Mouse (Mus musculus) testis, adult 2 months (tissue): ENCODE measurements around the gene Dpf1.
A peak's percentile ranks its signal among the peaks of the same experiment; 100 is the strongest.

Experiments used
- CTCF ChIP-seq: fragments of 200-500 bp; IDR thresholded peaks from 2 replicates; pipeline ENCODE4 v1.5.1; 2012; ENCODE audit warnings: low read depth, mild to moderate bottlenecking, inconsistent platforms, low read length, moderate library complexity; ENCODE audit not compliant: control insufficient read depth, insufficient read depth, insufficient replicate concordance
- POLR2A ChIP-seq: fragments of 200-500 bp; IDR thresholded peaks from 2 replicates; pipeline ENCODE4 v1.6.1; 2012; ENCODE audit warnings: low read depth, mild to moderate bottlenecking, inconsistent platforms, low read length, moderate library complexity; ENCODE audit not compliant: control insufficient read depth

DNA sequence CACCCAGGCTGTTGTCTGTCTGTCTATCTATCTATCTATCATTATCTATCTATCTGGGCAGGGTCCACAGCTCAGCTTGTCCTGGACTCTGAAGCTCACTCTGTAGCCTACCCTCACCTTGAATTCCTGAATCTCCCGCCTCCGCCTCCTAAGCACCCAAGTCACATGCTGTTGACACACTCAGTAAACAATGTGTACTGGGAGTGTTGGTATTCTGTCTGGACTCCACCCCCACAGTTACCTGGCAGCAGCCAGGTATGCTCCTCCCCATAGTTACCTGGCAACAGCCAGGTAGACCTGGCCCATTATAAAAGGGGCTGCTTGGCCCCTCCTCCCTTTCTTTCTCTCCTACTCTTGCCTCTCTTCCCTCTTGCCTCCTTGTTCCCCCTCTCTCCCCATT is 15.7 kb upstream of the Dpf1 start:
- TF ChIP-seq POLR2A = 0 out of 2 replicates have a peak, but pooled peaks have one; percentile 19
- TF ChIP-seq CTCF = no peak
